Mouse (Mus musculus) neural tube, embryonic 15.5 days (tissue): ENCODE data around the gene Ubox5. TPM values are rescaled to one million over a fixed set of nuclear protein-coding genes. Genes with fewer than 3 reads are reported as not detected.

Experiments used
- polyA plus RNA-seq: library from polyadenylated mRNA; unstranded; fragments of >200 nt; fragmentation: Nextera tagmentation; extraction: Ambion mirVana; gene quantifications from 2 replicates; pipeline ENCODE4 v1.2.1, GENCODE M21; 2015

The Ubox5 gene
- polyA plus RNA-seq, 1 experiment from 2014 or later: 11.3 TPM

Other genes starting within 250 kb of the Ubox5 start
- 27.8 and 30.3 TPM in 2 replicates for gene Cpxm1, start 232.5 kb downstream of the Ubox5 start, polyA plus RNA-seq
- 0.17 TPM in 1 of 2 replicates, not detected in the other for gene Gm28372, start 224.8 kb downstream of the Ubox5 start, polyA plus RNA-seq
- 0.36 and 0.56 TPM in 2 replicates for gene 1700020A23Rik, start 224.8 kb downstream of the Ubox5 start, polyA plus RNA-seq
- not detected in 2 replicates for gene Tmem239, start 223.6 kb downstream of the Ubox5 start, polyA plus RNA-seq
- 102 TPM in 2 replicates for gene Vps16, start 205.7 kb downstream of the Ubox5 start, polyA plus RNA-seq
- 14.3 and 16.0 TPM in 2 replicates for gene Pced1a, start 205.3 kb downstream of the Ubox5 start, polyA plus RNA-seq
- gene Ptpra, start 179.8 kb downstream of the Ubox5 start, polyA plus RNA-seq: 123 and 129 TPM in 2 replicates
- 105 and 107 TPM in 2 replicates for gene Mrps26, start 66.3 kb downstream of the Ubox5 start, polyA plus RNA-seq
- gene Oxt, start 53.9 kb downstream of the Ubox5 start, polyA plus RNA-seq: not detected in 2 replicates
- not detected in 2 replicates for gene Avp, start 47.5 kb downstream of the Ubox5 start, polyA plus RNA-seq
- 9.5 and 10.8 TPM in 2 replicates for gene Fastkd5, start within 50 bp of the Ubox5 start, polyA plus RNA-seq
- gene Lzts3, start 12.8 kb upstream of the Ubox5 start, polyA plus RNA-seq: 18.1 and 21.4 TPM in 2 replicates
- gene Ddrgk1, start 34.6 kb upstream of the Ubox5 start, polyA plus RNA-seq: 74.3 and 76.2 TPM in 2 replicates
- gene Itpa, start 37.6 kb upstream of the Ubox5 start, polyA plus RNA-seq: 115 and 123 TPM in 2 replicates
- gene Slc4a11, start 67.5 kb upstream of the Ubox5 start, polyA plus RNA-seq: 0.60 and 0.67 TPM in 2 replicates